Mouse (Mus musculus): ENCODE results near the gene Slc12a8. TPM values are rescaled to one million over a fixed set of nuclear protein-coding genes. Genes with fewer than 3 reads are reported as not detected.
A peak's percentile ranks its signal among the peaks of the same experiment; 100 is the strongest.

Slc12a8 gene
- total RNA-seq, 2 experiments from 2014 or later: 0.26 TPM; not detected in 1

- intact Hi-C loops (cut with DNase I): no loop called here
- peak in 1 of 2 experiments; percentile 42 for DNase-seq
These were observed 63.7 kb downstream of the Slc12a8 start for GRCm38 (mm10) chr16:33580736-33581241.

- peak; percentile 46 to 71 for DNase-seq
- intact Hi-C loops (cut with DNase I): no loop called here
These were observed 64.6 kb downstream of the Slc12a8 start for GRCm38 (mm10) chr16:33581661-33582099.

- no peak for DNase-seq
These were observed 65.4 kb downstream of the Slc12a8 start for GRCm38 (mm10) chr16:33582495-33582894.

GRCm38 (mm10) chr16:33583333-33583732, 66.2 kb downstream of the Slc12a8 start:
- no peak for DNase-seq
- intact Hi-C loops (cut with DNase I): no loop called here

More at GRCm38 (mm10) chr16:33582495-33582894, 65.4 kb downstream of the Slc12a8 start:
- intact Hi-C loops (cut with DNase I): no loop called here

- DNase-seq: peak in 1 of 2 experiments; percentile 26
- intact Hi-C loops (cut with DNase I): no loop called here
These were observed 66.8 kb downstream of the Slc12a8 start for GRCm38 (mm10) chr16:33583881-33584454.

GRCm38 (mm10) chr16:33584455-33585082, 67.4 kb downstream of the Slc12a8 start:
- no peak for DNase-seq
- intact Hi-C loops (cut with DNase I): loop anchor here (5.0 kb wide), 2 partner anchors 73 to 98 kb away; partner anchors contain the start of gene Heg1

GRCm38 (mm10) chr16:33585083-33585460, 67.9 kb downstream of the Slc12a8 start:
- DNase-seq: no peak
- intact Hi-C loops (cut with DNase I): loop anchor here (5.0 kb wide), 2 partner anchors 72 to 97 kb away; partner anchors contain the start of gene Heg1

- intact Hi-C loops (cut with DNase I): loop anchor here (5.0 kb wide), 2 partner anchors 70 to 95 kb away; partner anchors contain the start of gene Heg1
- peak; percentile 49 to 62 for DNase-seq
These were observed 70.4 kb downstream of the Slc12a8 start for GRCm38 (mm10) chr16:33587283-33588127.

- no peak for DNase-seq
- intact Hi-C loops (cut with DNase I): loop anchor here (5.0 kb wide), 2 partner anchors 68 to 93 kb away; partner anchors contain the start of gene Heg1
These were observed 71.7 kb downstream of the Slc12a8 start for GRCm38 (mm10) chr16:33588845-33589244.

GRCm38 (mm10) chr16:33590438-33590837, 73.3 kb downstream of the Slc12a8 start:
- no peak for DNase-seq
- intact Hi-C loops (cut with DNase I): no loop called here

GRCm38 (mm10) chr16:33591390-33592067, 74.4 kb downstream of the Slc12a8 start:
- DNase-seq: no peak
- intact Hi-C loops (cut with DNase I): no loop called here

- intact Hi-C loops (cut with DNase I): no loop called here
- DNase-seq: no peak
These were observed 75.2 kb downstream of the Slc12a8 start for GRCm38 (mm10) chr16:33592286-33592685.

- intact Hi-C loops (cut with DNase I): no loop called here
- DNase-seq: no peak
These were observed 76.3 kb downstream of the Slc12a8 start for GRCm38 (mm10) chr16:33593467-33593866.

- no peak for DNase-seq
These were observed 77.1 kb downstream of the Slc12a8 start for GRCm38 (mm10) chr16:33594037-33594771.

GRCm38 (mm10) chr16:33595235-33595769, 78.2 kb downstream of the Slc12a8 start:
- intact Hi-C loops (cut with DNase I): no loop called here
- DNase-seq: no peak

More at GRCm38 (mm10) chr16:33594037-33594771, 77.1 kb downstream of the Slc12a8 start:
- intact Hi-C loops (cut with DNase I): no loop called here

GRCm38 (mm10) chr16:33596213-33596612, 79.1 kb downstream of the Slc12a8 start:
- intact Hi-C loops (cut with DNase I): no loop called here

GRCm38 (mm10) chr16:33600216-33600615, 83.1 kb downstream of the Slc12a8 start:
- intact Hi-C loops (cut with DNase I): no loop called here
- no peak for DNase-seq

More at GRCm38 (mm10) chr16:33596213-33596612, 79.1 kb downstream of the Slc12a8 start:
- no peak for DNase-seq

- intact Hi-C loops (cut with DNase I): no loop called here
- no peak for DNase-seq
These were observed 84.2 kb downstream of the Slc12a8 start for GRCm38 (mm10) chr16:33601299-33601698.
